Mouse (Mus musculus) neutrophil, adult 65 days (primary cell): Measurements from ENCODE around the gene Olfr791. TPM values are rescaled to one million over a fixed set of nuclear protein-coding genes. Genes with fewer than 3 reads are reported as not detected.

Experiments used
- total RNA-seq: library from RNA; stranded (reverse); gene quantifications from 2 replicates; pipeline ENCODE4 v1.2.4, GENCODE M21; 2023

Olfr791 gene
- total RNA-seq, result not detected in 2 replicates

DNA sequence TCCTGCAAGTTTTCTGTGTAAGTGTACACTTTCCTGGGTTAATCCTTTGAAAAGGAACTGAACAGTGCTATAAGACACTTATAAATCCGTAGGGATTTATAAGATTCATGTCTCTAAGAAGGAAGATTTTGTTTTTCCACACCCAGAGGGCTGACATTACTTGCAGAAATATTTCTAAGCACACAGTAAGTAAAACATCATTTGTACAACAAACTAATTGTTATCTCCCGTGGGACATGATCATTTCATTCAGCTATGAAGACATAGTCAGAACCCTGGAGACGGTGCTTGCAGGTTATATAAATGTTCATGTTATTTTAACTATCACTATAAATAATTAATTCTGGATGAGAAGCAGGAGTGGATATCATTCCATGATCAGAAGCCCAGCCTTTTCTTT, at the start of gene Olfr791:
Gene Olfr791 (plus strand): TSS at position 301 of the 400 bp plus-strand sequence.

DNA sequence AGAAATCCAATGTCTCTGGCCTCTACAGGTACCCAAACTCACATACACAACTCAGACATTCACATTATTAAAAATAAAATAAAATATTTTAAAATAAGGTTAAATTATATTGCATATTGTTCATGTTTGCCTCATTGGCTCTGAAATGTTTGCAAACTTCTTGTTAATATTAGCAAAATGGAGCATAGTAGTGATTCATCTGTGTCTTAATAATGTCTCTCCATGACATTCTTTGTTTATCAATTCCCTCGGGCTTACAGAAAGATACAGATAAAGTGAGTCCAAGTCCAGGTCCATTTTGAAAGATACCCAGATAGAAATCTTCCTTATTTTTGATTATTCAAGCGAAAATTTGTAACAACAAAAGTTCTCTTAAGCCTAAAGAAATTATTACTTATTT, 37.1 kb upstream of the Olfr791 start, which contains the start of gene Olfr789:
Gene Olfr789 (plus strand): TSS at position 301 of the 400 bp plus-strand sequence.

DNA sequence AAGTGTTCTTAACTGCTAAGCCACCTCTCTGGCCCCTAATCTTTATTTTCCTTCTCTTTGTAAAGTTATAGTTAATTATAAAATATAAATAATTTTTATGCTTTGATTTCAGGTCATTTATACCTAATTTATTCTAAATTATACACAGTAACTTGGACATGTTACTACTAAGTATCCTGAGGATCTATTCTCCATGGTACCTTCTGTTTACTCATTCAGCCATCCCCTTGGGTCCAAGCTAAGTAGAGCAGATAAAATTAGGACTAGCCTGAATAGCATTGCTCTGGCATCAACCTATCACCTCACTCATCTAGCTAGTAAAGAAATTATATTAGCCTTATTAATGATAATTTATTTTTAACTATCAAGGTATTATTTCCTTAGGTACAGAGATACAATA, 23.4 kb upstream of the Olfr791 start, which contains the start of gene Olfr790:
Gene Olfr790 (plus strand): TSS at position 301 of the 400 bp plus-strand sequence.

DNA sequence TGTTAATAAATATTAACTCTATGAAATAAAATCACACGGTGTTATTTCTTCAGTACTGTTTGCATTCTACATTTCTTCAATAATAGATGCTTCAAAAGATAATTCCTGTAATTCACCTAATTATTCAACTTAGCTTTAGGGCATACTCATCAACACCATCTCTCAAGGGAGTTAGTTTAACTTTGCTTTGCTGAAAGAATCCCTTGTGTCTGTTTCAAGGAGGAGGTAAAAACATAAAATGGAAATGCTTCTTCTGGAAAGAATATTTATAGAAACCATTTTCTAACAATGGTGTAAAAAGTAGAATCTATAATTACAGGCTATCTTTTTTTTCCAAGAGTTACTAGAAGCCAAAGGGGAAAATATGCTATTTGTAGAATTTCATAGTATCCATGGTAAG, 17.3 kb downstream of the Olfr791 start, which contains the start of gene Olfr792:
Gene Olfr792 (plus strand): TSS at position 301 of the 400 bp plus-strand sequence.

DNA sequence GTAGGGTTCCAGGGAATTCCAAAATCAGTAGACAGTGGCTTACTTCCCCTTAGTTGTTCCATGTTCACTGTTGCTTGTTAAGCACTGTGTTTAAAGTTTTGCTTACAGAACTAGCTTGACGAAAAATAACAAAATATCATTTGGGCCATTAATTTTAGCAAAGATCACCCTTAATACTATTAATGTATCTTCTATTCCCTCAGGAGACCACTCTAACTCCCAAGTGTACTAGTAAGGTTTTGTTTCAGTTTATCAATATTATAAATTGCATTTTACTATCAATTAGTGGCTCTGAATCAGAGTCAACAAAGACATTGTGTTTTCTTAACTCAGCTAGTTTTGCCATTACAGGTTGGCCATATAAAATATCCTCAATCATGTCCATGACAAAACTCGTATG, 45.8 kb downstream of the Olfr791 start, which contains the start of gene Olfr794:
Gene Olfr794 (plus strand): TSS at position 301 of the 400 bp plus-strand sequence.

Other genes starting within 250 kb of the Olfr791 start
- not detected in 2 replicates for gene Olfr780, start 203.7 kb upstream of the Olfr791 start, total RNA-seq
- not detected in 2 replicates for gene Olfr781, start 192.9 kb upstream of the Olfr791 start, total RNA-seq
- gene Olfr782, start 172.9 kb upstream of the Olfr791 start, total RNA-seq, result not detected in 2 replicates
- 0.28 TPM in 1 of 2 replicates, not detected in the other for gene Olfr784, start 137.7 kb upstream of the Olfr791 start, total RNA-seq
- not detected in 2 replicates for gene Olfr785, start 116.4 kb upstream of the Olfr791 start, total RNA-seq
- gene Olfr786, start 94.5 kb upstream of the Olfr791 start, total RNA-seq, result not detected in 2 replicates
- gene Olfr787, start 59.9 kb upstream of the Olfr791 start, total RNA-seq, result not detected in 2 replicates
- not detected in 2 replicates for gene Olfr788, start 50.8 kb upstream of the Olfr791 start, total RNA-seq
- gene Olfr789, start 37.0 kb upstream of the Olfr791 start, total RNA-seq, result 0.09 TPM in 1 of 2 replicates, not detected in the other
- gene Olfr790, start 23.3 kb upstream of the Olfr791 start, total RNA-seq, result not detected in 2 replicates
- not detected in 2 replicates for gene Olfr792, start 17.4 kb downstream of the Olfr791 start, total RNA-seq
- not detected in 2 replicates for gene Olfr794, start 45.9 kb downstream of the Olfr791 start, total RNA-seq
- gene Olfr796, start 90.8 kb downstream of the Olfr791 start, total RNA-seq, result not detected in 2 replicates
- gene Olfr798, start 106.1 kb downstream of the Olfr791 start, total RNA-seq, result not detected in 2 replicates
- not detected in 2 replicates for gene Olfr799, start 115.7 kb downstream of the Olfr791 start, total RNA-seq
- gene Olfr800, start 135.9 kb downstream of the Olfr791 start, total RNA-seq, result not detected in 2 replicates
- gene Olfr801, start 152.1 kb downstream of the Olfr791 start, total RNA-seq, result not detected in 2 replicates
- gene Olfr802, start 166.4 kb downstream of the Olfr791 start, total RNA-seq, result not detected in 2 replicates
- not detected in 2 replicates for gene Olfr803, start 172.5 kb downstream of the Olfr791 start, total RNA-seq
- not detected in 2 replicates for gene Olfr804, start 181.4 kb downstream of the Olfr791 start, total RNA-seq
- gene Olfr805, start 207.6 kb downstream of the Olfr791 start, total RNA-seq, result not detected in 2 replicates
- gene Olfr806, start 220.1 kb downstream of the Olfr791 start, total RNA-seq, result not detected in 2 replicates
- not detected in 2 replicates for gene Olfr807, start 236.0 kb downstream of the Olfr791 start, total RNA-seq
- gene Olfr808, start 243.7 kb downstream of the Olfr791 start, total RNA-seq, result not detected in 2 replicates